Mouse (Mus musculus) frontal cortex, postnatal 14 days (tissue): Measurements from ENCODE around the gene Eef2k.

Experiments
- DNase-seq, 2 experiments: peaks; one replicate each; pipeline ENCODE4 v3.0.0; 2022; ENCODE audit warnings: low spot score in 2 of 2

Eef2k gene

GRCm38 (mm10) chr7:120842345-120843036 lies at the start of gene Eef2k:
Eef2k (plus strand) TSS chr7:120842831.
- DNase-seq, result peak; percentile 74 to 76

GRCm38 (mm10) chr7:120795544-120795943 lies 47.1 kb upstream of the Eef2k start:
- no peak for DNase-seq

GRCm38 (mm10) chr7:120796369-120796768 lies 46.3 kb upstream of the Eef2k start:
- DNase-seq, result no peak

GRCm38 (mm10) chr7:120803268-120803667 lies 39.4 kb upstream of the Eef2k start:
- no peak for DNase-seq

GRCm38 (mm10) chr7:120809705-120810104 lies 32.9 kb upstream of the Eef2k start:
- DNase-seq, result no peak

- DNase-seq, result no peak
Observed at GRCm38 (mm10) chr7:120811834-120812415, 30.7 kb upstream of the Eef2k start, which contains the start of gene Gm5737. Gm5737 (plus strand) TSS chr7:120812365.

- no peak for DNase-seq
Observed at GRCm38 (mm10) chr7:120817552-120817951, 25.1 kb upstream of the Eef2k start.

GRCm38 (mm10) chr7:120819386-120819785 lies 23.2 kb upstream of the Eef2k start:
- no peak for DNase-seq

- peak; percentile 42 to 52 for DNase-seq
Observed at GRCm38 (mm10) chr7:120823248-120823647, 19.4 kb upstream of the Eef2k start.

GRCm38 (mm10) chr7:120825097-120825496 lies 17.5 kb upstream of the Eef2k start:
- no peak for DNase-seq

GRCm38 (mm10) chr7:120826408-120826807 lies 16.2 kb upstream of the Eef2k start:
- DNase-seq, result no peak

GRCm38 (mm10) chr7:120830431-120831381 lies 11.9 kb upstream of the Eef2k start:
- peak; percentile 38 to 45 for DNase-seq

GRCm38 (mm10) chr7:120834426-120834825 lies 8.2 kb upstream of the Eef2k start:
- no peak for DNase-seq

GRCm38 (mm10) chr7:120834863-120835372 lies 7.7 kb upstream of the Eef2k start:
- DNase-seq, result peak; percentile 55 to 60

- peak; percentile 91 to 98 for DNase-seq
Observed at GRCm38 (mm10) chr7:120835449-120836359, 6.9 kb upstream of the Eef2k start.

GRCm38 (mm10) chr7:120836361-120836760 lies 6.3 kb upstream of the Eef2k start:
- DNase-seq, result no peak

GRCm38 (mm10) chr7:120838436-120839160 lies 4.0 kb upstream of the Eef2k start:
- DNase-seq, result no peak

- no peak for DNase-seq
Observed at GRCm38 (mm10) chr7:120839786-120840185, 2.8 kb upstream of the Eef2k start.

- peak; percentile 78 to 84 for DNase-seq
Observed at GRCm38 (mm10) chr7:120843037-120843621, 498 bp downstream of the Eef2k start.
